Mouse (Mus musculus) G1E (cell line): ENCODE data around the gene Cyp8b1. TPM values are rescaled to one million over a fixed set of nuclear protein-coding genes. Genes with fewer than 3 reads are reported as not detected.

ENCODE experiments used
- ATAC-seq: 2 replicates; pipeline ENCODE4 v1.8.0; 2016; ENCODE audit warnings: mild to moderate bottlenecking; ENCODE audit not compliant: insufficient number of reproducible peaks, poor library complexity, low FRiP score, severe bottlenecking; ENCODE audit errors: extremely low read depth
- DNase-seq: peaks from one replicate; pipeline ENCODE4 v3.0.0; 2012; ENCODE audit warnings: low spot score
- H3K27me3 ChIP-seq: 2 replicates; pipeline ENCODE4 v1.6.1; 2012; ENCODE audit warnings: mild to moderate bottlenecking, low read length, inconsistent platforms; ENCODE audit not compliant: insufficient read depth
- H3K36me3 ChIP-seq: replicated peaks from 2 replicates; pipeline ENCODE3; 2012; ENCODE audit warnings: mild to moderate bottlenecking, inconsistent platforms
- H3K4me1 ChIP-seq: 2 replicates; pipeline ENCODE4 v1.6.1; 2012; ENCODE audit warnings: low read depth, low read length, inconsistent platforms, mixed read lengths; ENCODE audit not compliant: insufficient read depth
- H3K4me3 ChIP-seq: 2 replicates; pipeline ENCODE4 v1.5.1; 2012; ENCODE audit warnings: low read depth, mild to moderate bottlenecking, inconsistent platforms, low read length, moderate library complexity, mixed read lengths
- H3K9me3 ChIP-seq: replicated peaks from 2 replicates; pipeline ENCODE4 v1.6.1; 2012; ENCODE audit warnings: inconsistent platforms
- CTCF ChIP-seq: IDR thresholded peaks from 2 replicates; pipeline ENCODE4 v1.5.1; 2012; ENCODE audit warnings: low read depth, low read length, inconsistent platforms, mixed read lengths
- GATA1 ChIP-seq: IDR thresholded peaks from 2 replicates; pipeline ENCODE4 v1.6.1; 2012; ENCODE audit warnings: borderline replicate concordance, low read length, inconsistent platforms, mixed read lengths
- GATA2 ChIP-seq: IDR thresholded peaks from 2 replicates; pipeline ENCODE4 v1.6.1; 2012; ENCODE audit warnings: low read depth, low read length, inconsistent platforms, borderline replicate concordance
- POLR2AphosphoS5 ChIP-seq: IDR thresholded peaks from 2 replicates; pipeline ENCODE4 v1.6.1; 2012; ENCODE audit warnings: low read depth, low read length, inconsistent platforms; ENCODE audit not compliant: insufficient replicate concordance
- TAL1 ChIP-seq: conservative IDR thresholded peaks from 2 replicates; pipeline ENCODE4 v1.6.1; 2012; ENCODE audit warnings: low read depth, low read length, inconsistent platforms, mixed read lengths
- polyA plus RNA-seq: library from polyadenylated mRNA; stranded (reverse); fragments of >175 nt; gene quantifications from 2 replicates; pipeline ENCODE4 v1.2.3, GENCODE M21; 2012
- total RNA-seq, 2 experiments: library from RNA; stranded (forward) in 1 of 2; stranded (reverse) in 1 of 2; fragments of 200-1000 nt in 1 of 2; fragments of >200 nt in 1 of 2; fragmentation: Nextera tagmentation in 1 of 2; gene quantifications; 2 replicates each; pipeline ENCODE4 v1.2.3; 2014 to 2017

The Cyp8b1 gene
- total and polyA plus RNA-seq, 3 experiments: not detected

DNA sequence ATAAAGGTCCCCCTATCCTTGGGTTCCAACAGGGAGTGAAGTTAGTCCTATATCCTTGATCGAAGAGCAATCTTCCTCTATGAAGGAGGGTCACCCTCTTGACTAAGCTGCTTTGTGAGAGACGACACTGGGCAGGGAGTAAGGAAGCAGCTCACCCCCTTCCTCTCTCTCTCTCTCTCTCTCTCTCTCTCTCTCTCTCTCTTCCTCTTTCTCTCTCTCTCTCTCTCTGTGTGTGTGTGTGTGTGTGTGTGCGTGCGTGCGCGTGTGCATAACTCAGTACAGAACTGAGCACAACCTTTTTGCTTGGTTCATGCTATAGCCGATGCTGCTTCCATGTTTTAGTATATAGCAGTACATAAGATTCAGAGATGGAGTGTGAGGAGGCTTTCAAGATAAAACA, 11.2 kb downstream of the Cyp8b1 start:
- H3K36me3 ChIP-seq: no peaks in the 10 kb centered on the region
- no peak for DNase-seq
- H3K4me3 ChIP-seq: no peak overlapping the region
- H3K9me3 ChIP-seq: no peaks in the 10 kb centered on the region
- no peaks in the 10 kb centered on the region for H3K4me1 ChIP-seq
- TF ChIP-seq GATA2 (no peak), CTCF (no peak), TAL1 (no peak), POLR2AphosphoS5 (no peak), GATA1 (no peak)
- peaks cover 11% of the 10 kb centered on the region for H3K27me3 ChIP-seq
- no peak for ATAC-seq

DNA sequence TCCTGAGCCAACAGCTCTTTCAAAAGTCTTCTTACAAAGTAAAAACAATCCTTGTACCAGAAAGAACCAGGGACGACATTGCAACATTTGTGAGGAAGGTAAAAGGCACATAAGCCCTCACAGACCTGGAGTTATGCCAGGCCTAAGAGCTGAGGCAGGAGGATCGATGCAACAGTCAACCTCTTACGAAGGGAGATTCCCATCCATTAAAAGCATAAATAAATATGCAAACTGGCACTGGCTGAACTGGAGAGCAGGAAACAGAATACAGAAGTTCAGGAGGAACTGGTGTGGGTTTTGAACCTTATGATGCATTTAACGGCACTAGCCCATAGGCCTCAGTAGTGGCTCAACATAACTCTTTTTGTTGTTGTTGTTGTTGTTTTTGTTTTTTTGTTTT, 11.8 kb downstream of the Cyp8b1 start:
- ATAC-seq: no peak

DNA sequence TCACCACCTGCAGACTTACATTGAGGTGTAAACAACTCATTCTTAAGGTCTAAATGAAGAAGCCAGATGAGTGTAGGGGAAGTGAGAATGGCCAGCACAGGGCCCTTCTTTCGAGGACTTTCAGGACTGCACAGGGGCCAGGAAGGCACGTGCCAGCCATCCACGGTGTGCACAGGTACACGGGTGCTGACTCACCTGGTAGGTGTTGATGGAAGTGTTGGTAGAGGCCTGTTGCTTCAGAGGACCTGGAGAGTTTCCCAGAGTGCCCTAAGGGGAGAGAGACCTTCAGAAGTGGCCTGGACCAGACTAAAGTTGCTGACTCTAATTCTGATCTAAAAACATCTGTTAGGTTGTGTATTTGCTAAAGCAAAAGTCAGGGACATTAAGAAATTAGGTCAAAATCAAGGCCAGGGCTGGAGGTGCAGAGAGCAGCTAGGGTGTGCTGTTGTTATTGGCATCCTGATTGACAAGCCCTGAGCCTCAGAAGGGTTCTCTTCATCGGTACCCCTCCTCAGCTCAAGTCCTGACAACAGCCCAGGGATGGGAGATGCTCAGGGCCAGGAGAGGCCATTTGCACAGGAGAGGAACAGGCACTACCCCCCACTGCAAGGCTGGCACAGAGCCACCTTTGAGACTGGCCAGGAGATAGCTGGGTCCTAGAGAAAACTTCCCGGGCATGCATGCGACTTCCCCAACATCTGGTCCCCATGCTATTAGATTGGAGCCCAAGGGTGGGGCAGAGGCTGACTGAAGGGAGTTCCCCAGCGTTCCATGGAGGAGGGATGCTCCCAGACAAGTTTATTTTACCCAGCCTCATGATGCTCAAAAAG, 12.4 kb downstream of the Cyp8b1 start:
- peaks cover 11% of the 10 kb centered on the region for H3K27me3 ChIP-seq
- no peak overlapping the region for H3K4me3 ChIP-seq
- ATAC-seq (no peak), DNase-seq (no peak)
- TF ChIP-seq TAL1: no peak
- TF ChIP-seq POLR2AphosphoS5: no peak
- no peak for TF ChIP-seq GATA2
- TF ChIP-seq CTCF: no peak
- no peak for TF ChIP-seq GATA1
- H3K9me3 ChIP-seq: no peaks in the 10 kb centered on the region
- no peaks in the 10 kb centered on the region for H3K36me3 ChIP-seq
- no peaks in the 10 kb centered on the region for H3K4me1 ChIP-seq

More for the DNA sequence above, 11.8 kb downstream of the Cyp8b1 start:
- no peaks in the 10 kb centered on the region for H3K9me3 ChIP-seq
- no peaks in the 10 kb centered on the region for H3K4me1 ChIP-seq
- no peaks in the 10 kb centered on the region for H3K36me3 ChIP-seq
- no peak for DNase-seq
- no peak overlapping the region for H3K4me3 ChIP-seq
- TF ChIP-seq GATA2 (no peak), TAL1 (no peak)
- H3K27me3 ChIP-seq: peaks cover 11% of the 10 kb centered on the region

DNA sequence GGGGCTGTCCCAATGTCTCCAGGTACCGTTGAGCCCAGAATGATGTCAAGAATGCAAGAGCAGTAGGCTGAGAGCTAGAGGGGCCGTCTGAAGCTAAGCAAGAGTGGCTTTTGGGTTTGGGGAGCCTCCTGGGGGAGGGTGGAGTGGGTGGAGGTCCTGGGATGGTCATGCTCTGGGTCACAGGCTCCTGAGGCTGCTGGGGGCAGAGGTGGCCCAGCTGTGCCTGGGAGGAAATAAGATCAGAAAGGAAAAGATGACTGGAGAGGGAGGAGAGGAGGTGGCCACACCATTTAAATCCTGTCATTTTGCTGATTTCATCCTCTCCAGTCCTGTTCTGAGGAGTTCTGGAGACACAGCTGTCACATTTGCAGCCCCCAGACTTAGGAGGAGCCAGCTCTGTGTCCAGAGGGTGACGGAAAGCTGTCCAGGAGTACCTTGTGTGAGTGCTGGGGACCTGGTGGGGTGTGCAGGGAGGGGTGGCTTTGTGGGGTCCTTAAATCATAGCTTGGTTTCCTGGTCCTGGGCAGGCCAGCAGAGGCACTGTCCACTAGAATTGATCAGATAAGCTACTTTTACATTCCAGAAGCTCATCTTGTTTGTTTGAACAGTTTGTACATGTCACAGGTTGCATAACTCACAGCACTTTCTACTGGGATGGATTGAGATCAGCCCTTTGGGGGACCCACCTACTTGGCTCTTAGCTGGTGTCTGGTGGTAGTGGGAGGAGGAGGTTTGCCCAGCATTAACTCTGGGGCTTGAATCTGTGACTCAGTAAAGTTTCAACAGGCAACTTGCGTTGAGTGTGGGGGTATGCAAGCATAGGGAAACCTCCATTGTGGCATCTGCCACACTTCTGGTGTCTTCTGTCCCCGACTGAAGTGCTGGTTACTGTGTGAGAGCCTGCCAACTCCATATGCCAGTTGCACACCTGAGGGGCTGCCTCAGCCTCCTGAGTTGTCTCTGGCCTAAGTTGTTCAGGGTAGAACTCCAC, 14.1 kb downstream of the Cyp8b1 start:
- DNase-seq (no peak), ATAC-seq (no peak)
- H3K36me3 ChIP-seq: no peaks in the 10 kb centered on the region
- no peaks in the 10 kb centered on the region for H3K9me3 ChIP-seq
- TF ChIP-seq CTCF: no peak
- TF ChIP-seq POLR2AphosphoS5: no peak
- TF ChIP-seq GATA2: no peak
- TF ChIP-seq TAL1: no peak
- TF ChIP-seq GATA1: no peak
- H3K4me3 ChIP-seq: no peak overlapping the region
- H3K4me1 ChIP-seq: no peaks in the 10 kb centered on the region
- H3K27me3 ChIP-seq: peaks cover 18% of the 10 kb centered on the region

DNA sequence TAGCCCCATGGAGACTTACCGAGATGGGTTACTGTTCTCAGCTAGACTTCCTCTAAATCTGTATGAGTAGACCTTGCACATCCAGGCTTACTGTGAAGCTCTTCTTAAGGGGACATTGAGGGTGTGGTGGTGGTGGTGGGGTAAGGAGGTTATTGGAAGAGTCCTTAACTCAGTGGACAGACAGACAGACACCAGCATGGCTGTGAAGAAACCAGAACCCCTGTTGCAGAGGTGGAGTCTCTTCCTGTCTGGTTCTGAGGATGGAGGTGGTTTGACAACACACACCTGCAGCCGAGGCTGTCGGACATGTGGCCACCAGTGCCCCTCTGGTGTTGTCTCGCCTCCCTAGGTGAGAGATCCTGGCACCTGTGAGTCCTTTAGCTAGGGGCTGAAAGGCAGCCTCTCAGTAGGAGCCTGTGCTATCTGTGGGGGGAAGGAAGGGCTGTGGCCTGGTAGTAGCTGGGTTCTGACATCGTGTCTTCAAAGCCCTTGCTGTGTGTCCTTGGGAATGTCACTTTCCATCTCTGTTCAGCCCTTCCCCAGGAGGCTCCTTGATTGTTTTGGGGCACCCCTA, 15.7 kb downstream of the Cyp8b1 start:
- no peaks in the 10 kb centered on the region for H3K36me3 ChIP-seq
- H3K4me1 ChIP-seq: no peaks in the 10 kb centered on the region
- H3K9me3 ChIP-seq: no peaks in the 10 kb centered on the region
- H3K4me3 ChIP-seq: no peak overlapping the region
- DNase-seq (no peak), ATAC-seq (no peak)
- H3K27me3 ChIP-seq: peaks cover 22% of the 10 kb centered on the region
- TF ChIP-seq GATA2: no peak
- TF ChIP-seq TAL1: no peak
- TF ChIP-seq CTCF: no peak
- TF ChIP-seq GATA1: no peak
- no peak for TF ChIP-seq POLR2AphosphoS5

DNA sequence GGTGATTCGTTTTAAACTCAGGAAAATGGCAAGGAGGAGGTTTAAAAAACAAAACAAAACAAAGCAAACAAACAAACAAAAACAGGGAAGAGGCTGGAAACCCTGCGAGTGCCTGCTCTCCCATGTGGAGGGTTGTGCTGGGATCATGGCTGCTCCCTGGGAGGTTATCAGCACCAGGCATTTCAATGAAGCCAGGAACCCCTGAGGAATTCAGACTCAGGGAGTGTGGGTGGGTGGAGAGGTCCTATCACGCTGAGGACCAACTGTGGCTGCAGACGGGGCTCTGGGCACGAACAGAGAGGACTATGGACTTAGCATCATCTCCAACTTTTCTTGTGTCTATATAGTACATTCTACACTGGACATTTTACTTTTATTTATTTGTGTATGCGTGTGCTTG, 16.8 kb downstream of the Cyp8b1 start:
- no peaks in the 10 kb centered on the region for H3K36me3 ChIP-seq
- H3K4me3 ChIP-seq: no peak overlapping the region
- ATAC-seq (no peak), DNase-seq (no peak)
- H3K9me3 ChIP-seq: no peaks in the 10 kb centered on the region
- TF ChIP-seq GATA2: no peak
- no peak for TF ChIP-seq POLR2AphosphoS5
- no peak for TF ChIP-seq CTCF
- TF ChIP-seq TAL1: no peak
- no peak for TF ChIP-seq GATA1
- no peaks in the 10 kb centered on the region for H3K4me1 ChIP-seq
- peaks cover 26% of the 10 kb centered on the region for H3K27me3 ChIP-seq
